ENCODE assay signal across 8 mouse cellular contexts in the genomic region with DNA sequence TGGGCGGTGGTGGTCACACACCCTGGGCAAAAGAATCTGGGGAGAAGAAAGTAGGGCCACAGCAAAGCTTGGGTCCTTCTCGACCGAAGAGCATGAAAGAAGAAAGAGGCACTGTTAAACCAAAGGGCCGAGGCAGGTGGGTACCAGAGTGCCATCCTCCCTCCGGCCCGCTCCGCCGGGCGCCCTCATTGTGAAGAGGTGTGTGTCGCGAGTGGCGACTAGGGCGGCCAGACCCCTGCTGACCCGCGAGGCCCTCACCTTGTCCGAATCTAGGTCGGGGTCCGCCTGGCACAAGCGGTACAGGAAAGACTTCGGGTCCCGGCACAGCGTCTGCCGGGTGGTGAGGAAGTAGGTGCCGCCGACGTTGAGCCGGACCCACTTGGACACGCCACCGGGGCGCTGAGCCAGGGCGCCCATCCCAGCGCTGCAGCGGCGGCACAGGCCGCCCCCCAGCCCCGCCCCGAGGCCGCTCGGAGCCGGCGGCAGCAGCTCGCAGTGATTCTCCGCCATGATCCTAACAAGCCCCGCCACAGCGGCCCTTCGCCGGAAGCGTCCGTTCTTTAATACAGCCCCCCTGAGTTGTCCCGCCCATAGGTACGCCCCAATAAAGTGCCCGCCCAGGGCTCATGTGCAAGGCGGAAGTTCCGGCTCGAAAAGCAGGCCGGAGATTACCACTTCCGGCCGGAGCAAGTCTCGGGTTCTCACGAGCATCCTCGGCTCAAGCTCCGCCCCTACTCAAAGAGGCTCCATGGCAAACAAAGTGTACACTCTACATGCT. TPM values are rescaled to one million over a fixed set of nuclear protein-coding genes. Genes with fewer than 3 reads are reported as not detected.
DNase-seq lines count a peak whose midpoint lies in the region; ATAC-seq and TF ChIP-seq lines count a peak whose summit lies in the region.

Gene Kctd5 (minus strand): TSS at position 567 of the 778 bp plus-strand sequence.

- peak; percentile 99 for DNase-seq in brain, embryonic 14.5 days (ENCODE audit: low read depth)
- DNase-seq in liver, adult 2 months (ENCODE audit: extremely low read depth, low read depth, low spot score) = peak; percentile 86
- peak; percentile 97 for DNase-seq in splenic B cell, adult 2 months (ENCODE audit: low read depth, low spot score)

- TF ChIP-seq CTCF in C2C12 (IDR thresholded peaks at IDR 0.05; ENCODE audit: control insufficient read depth, insufficient read depth, insufficient read length) = no peak
- TF ChIP-seq CTCF in brain, embryonic 14.5 days (IDR thresholded peaks at IDR 0.05; ENCODE audit: borderline replicate concordance, extremely low read depth, insufficient read depth, insufficient read length) = no peak
- TF ChIP-seq CTCF in liver, adult 2 months (IDR thresholded peaks at IDR 0.05; ENCODE audit: low read depth, low read length) = no peak

- peaks cover 52% of the 10 kb centered on the region for H3K79me2 ChIP-seq in C2C12 (ENCODE audit: control insufficient read depth, insufficient read depth)
- H3K79me2 ChIP-seq in liver, adult 2 months (ENCODE audit: control insufficient read depth, insufficient read depth, low read length) = peaks cover 4% of the 10 kb centered on the region; the same call in 1 of the 2 replicates
- H3K79me2 ChIP-seq in myocyte (ENCODE audit: control insufficient read depth, insufficient read depth) = peaks cover 50% of the 10 kb centered on the region

- H3K27me3 ChIP-seq in C2C12 (ENCODE audit: control insufficient read depth, insufficient read depth, insufficient read length) (no peaks in the 10 kb centered on the region), myocyte (ENCODE audit: control insufficient read depth, insufficient read depth, insufficient read length) (no peaks in the 10 kb centered on the region)
- H3K27me3 ChIP-seq in erythroblast, embryonic 14.5 days (ENCODE audit: control insufficient read depth) = no peaks in the 10 kb centered on the region
- no peaks in the 10 kb centered on the region for H3K27me3 ChIP-seq in heart, embryonic 11.5 days (ENCODE audit: control insufficient read depth, insufficient read depth, low read length)
- no peaks in the 10 kb centered on the region for H3K27me3 ChIP-seq in kidney, embryonic 16.5 days (ENCODE audit: insufficient read depth, low read length)
- H3K27me3 ChIP-seq in liver, adult 2 months (ENCODE audit: control insufficient read depth, insufficient read depth, low read length) = no peaks in the 10 kb centered on the region
- H3K27me3 ChIP-seq in splenic B cell, adult 2 months (ENCODE audit: control insufficient read depth, insufficient read depth, low read length, poor library complexity, severe bottlenecking) = no peaks in the 10 kb centered on the region

- H3K4me2 ChIP-seq in heart, embryonic 11.5 days = peak within 1 kb of the TSS; percentile 88
- peak within 1 kb of the TSS; percentile 73 for H3K4me2 ChIP-seq in kidney, embryonic 16.5 days (replicated peaks; ENCODE audit: low read depth, low read length)
- H3K4me2 ChIP-seq in myocyte (ENCODE audit: low read depth) = peak within 1 kb of the TSS; percentile 82

- peak; percentile 84 for TF ChIP-seq POLR2A in brain, embryonic 14.5 days (IDR thresholded peaks at IDR 0.05; ENCODE audit: borderline replicate concordance, extremely low read depth, insufficient read depth, insufficient read length, poor library complexity, severe bottlenecking)
- peak; percentile 82 for TF ChIP-seq POLR2A in liver, adult 2 months (IDR thresholded peaks at IDR 0.05; ENCODE audit: extremely low read depth, insufficient read depth, low read length)
- peak; percentile 78 for TF ChIP-seq POLR2A in myocyte (IDR thresholded peaks at IDR 0.05; ENCODE audit: insufficient read length, low read depth)

- under 1% methylated on average over 61 of the region's 62 CpGs for WGBS in heart, embryonic 11.5 days (ENCODE audit: insufficient replicate concordance)
- WGBS in kidney, embryonic 16.5 days = under 1% methylated on average over 62 of the region's 62 CpGs
- WGBS in liver, adult 2 months = under 1% methylated on average over 61 of the region's 62 CpGs

- peak; percentile 94 for ATAC-seq in heart, embryonic 11.5 days (replicated peaks; ENCODE audit: insufficient number of reproducible peaks, low FRiP score, low TSS enrichment)
- peak; percentile 99 for ATAC-seq in kidney, embryonic 16.5 days (ENCODE audit: low FRiP score, low TSS enrichment)

- no peaks in the 10 kb centered on the region for H3K9me3 ChIP-seq in erythroblast, embryonic 14.5 days (ENCODE audit: control insufficient read depth, low read length)
- H3K9me3 ChIP-seq in heart, embryonic 11.5 days (replicated peaks; ENCODE audit: control insufficient read depth, low read length) = no peaks in the 10 kb centered on the region
- no peaks in the 10 kb centered on the region for H3K9me3 ChIP-seq in kidney, embryonic 16.5 days (ENCODE audit: low read length)

- H3K4me1 ChIP-seq in erythroblast, embryonic 14.5 days (ENCODE audit: control insufficient read depth) = peaks cover 20% of the 10 kb centered on the region
- peaks cover 4% of the 10 kb centered on the region for H3K4me1 ChIP-seq in heart, embryonic 11.5 days (ENCODE audit: control insufficient read depth, insufficient read depth, low read length)
- peaks cover 14% of the 10 kb centered on the region for H3K4me1 ChIP-seq in kidney, embryonic 16.5 days (ENCODE audit: insufficient read depth, low read length)
- peaks cover 5% of the 10 kb centered on the region; the same call in 1 of the 2 replicates for H3K4me1 ChIP-seq in liver, adult 2 months (ENCODE audit: control insufficient read depth, insufficient read depth, low read length)

- peak within 1 kb of the TSS; percentile 90 for H3ac ChIP-seq in C2C12 (ENCODE audit: control insufficient read depth, insufficient read length, low read depth)
- H3ac ChIP-seq in myocyte (ENCODE audit: control insufficient read depth, insufficient read length) = peak within 1 kb of the TSS; percentile 89

- H3K79me3 ChIP-seq in C2C12 (ENCODE audit: low read depth) = peaks cover 41% of the 10 kb centered on the region

- peak within 1 kb of the TSS; percentile 82 for H3K27ac ChIP-seq in heart, embryonic 11.5 days (ENCODE audit: low read depth, low read length)
- peak within 1 kb of the TSS; percentile 73 for H3K27ac ChIP-seq in kidney, embryonic 16.5 days (ENCODE audit: low read length)
- peak within 1 kb of the TSS; percentile 53 for H3K27ac ChIP-seq in liver, adult 2 months (replicated peaks; ENCODE audit: insufficient read depth, low read depth, low read length)

- H3K36me3 ChIP-seq in C2C12 (ENCODE audit: control insufficient read depth, insufficient read depth) (peaks cover 13% of the 10 kb centered on the region), myocyte (ENCODE audit: control insufficient read depth, insufficient read depth) (peaks cover 14% of the 10 kb centered on the region)
- H3K36me3 ChIP-seq in erythroblast, embryonic 14.5 days (ENCODE audit: control insufficient read depth) = peaks cover 36% of the 10 kb centered on the region
- peaks cover 5% of the 10 kb centered on the region; the same call in 1 of the 2 replicates for H3K36me3 ChIP-seq in heart, embryonic 11.5 days (ENCODE audit: control insufficient read depth, insufficient read depth, low read length)
- peaks cover 14% of the 10 kb centered on the region; the same call in 1 of the 2 replicates for H3K36me3 ChIP-seq in kidney, embryonic 16.5 days (ENCODE audit: insufficient read depth, low read length)
- peaks cover 6% of the 10 kb centered on the region; the same call in 1 of the 2 replicates for H3K36me3 ChIP-seq in liver, adult 2 months (ENCODE audit: control insufficient read depth, insufficient read depth, low read length)
- peaks cover 3% of the 10 kb centered on the region; the same call in 1 of the 2 replicates for H3K36me3 ChIP-seq in splenic B cell, adult 2 months (ENCODE audit: control insufficient read depth, insufficient read depth, low read length, poor library complexity, severe bottlenecking)

- H3K9ac ChIP-seq in heart, embryonic 11.5 days (ENCODE audit: low read depth, low read length) = peak within 1 kb of the TSS; percentile 97
- peak within 1 kb of the TSS; percentile 94 for H3K9ac ChIP-seq in kidney, embryonic 16.5 days (replicated peaks; ENCODE audit: low read length)
- H3K9ac ChIP-seq in liver, adult 2 months (ENCODE audit: low read depth, low read length) = peak within 1 kb of the TSS; percentile 95

- peak within 1 kb of the TSS; percentile 86 for H3K4me3 ChIP-seq in C2C12 (ENCODE audit: insufficient read depth, poor library complexity, severe bottlenecking)
- H3K4me3 ChIP-seq in erythroblast, embryonic 14.5 days (replicated peaks) = peak within 1 kb of the TSS; percentile 89
- peak within 1 kb of the TSS; percentile 95 for H3K4me3 ChIP-seq in heart, embryonic 11.5 days (ENCODE audit: low read depth, low read length)
- peak within 1 kb of the TSS; percentile 95 for H3K4me3 ChIP-seq in kidney, embryonic 16.5 days (ENCODE audit: low read length)
- H3K4me3 ChIP-seq in liver, adult 2 months (ENCODE audit: insufficient read depth, low read depth, low read length) = peak within 1 kb of the TSS; percentile 81
- peak within 1 kb of the TSS; percentile 71 for H3K4me3 ChIP-seq in myocyte

TF ChIP-seq in C2C12, 6 proteins besides CTCF, POLR2A, EP300 and RAD21 (continues in another document):
- TF ChIP-seq CEBPB (IDR thresholded peaks at IDR 0.05; ENCODE audit: low read depth) (no peak), FOSL1 (IDR thresholded peaks at IDR 0.05; ENCODE audit: insufficient read depth, low read length, poor library complexity, severe bottlenecking) (no peak), MAX (IDR thresholded peaks at IDR 0.05) (peak; percentile 84), USF1 (IDR thresholded peaks at IDR 0.05; ENCODE audit: low read depth) (peak; percentile 24), MYOG (IDR thresholded peaks at IDR 0.05; ENCODE audit: control insufficient read depth, extremely low read depth, insufficient read length) (no peak)

TF ChIP-seq in myocyte, 11 proteins besides CTCF, POLR2A, EP300 and RAD21 (continues in another document):
- TF ChIP-seq MYOD1 (IDR thresholded peaks at IDR 0.05; ENCODE audit: control insufficient read depth in 1 of 3, insufficient read length in 2 of 3, low read depth in 2 of 3) = peak in 1 of 3 experiments; percentile 6
- TF ChIP-seq CEBPB (IDR thresholded peaks at IDR 0.05; ENCODE audit: insufficient read depth, poor library complexity, severe bottlenecking) = no peak
- no peak for TF ChIP-seq TCF12 (IDR thresholded peaks at IDR 0.05; ENCODE audit: insufficient read depth, poor library complexity, severe bottlenecking)
- peak; percentile 61 for TF ChIP-seq SRF (IDR thresholded peaks at IDR 0.05; ENCODE audit: control insufficient read depth, insufficient read length, low read depth)
- no peak for TF ChIP-seq MAX (IDR thresholded peaks at IDR 0.05; ENCODE audit: low read depth)

RNA-seq across cellular contexts. Expression of gene Kctd5, which starts in this region (rescaled TPM):
- polyA plus RNA-seq in C2C12 (2012; fragmentation: generic; extraction: Trizol) (41.5 TPM), myocyte (2012; fragmentation: generic; extraction: Trizol) (41.5 TPM)
- polyA plus RNA-seq in brain, embryonic 14.5 days (2012; rRNA removed) = 71.1 and 87.6 TPM in 2 replicates
- polyA plus RNA-seq in erythroblast, embryonic 14.5 days (2012) = 0.66 TPM in 2 replicates
- 39.9 and 42.7 TPM in 2 replicates for polyA plus RNA-seq in heart, embryonic 11.5 days (2014; fragmentation: Nextera tagmentation; extraction: Ambion mirVana)
- polyA plus RNA-seq in kidney, embryonic 16.5 days (2015; fragmentation: Nextera tagmentation; extraction: Ambion mirVana) = 63.3 and 68.0 TPM in 2 replicates
- total RNA-seq in liver, adult 2 months (2014; rRNA removed) = 4.5 and 4.6 TPM in 2 replicates
- polyA plus RNA-seq in liver, adult 2 months (2012; rRNA removed) = 4.6 and 6.0 TPM in 2 replicates

Comparison
In these comparisons a context has a peak if more than half of its experiments do, and no peak if none do; other contexts are left out.
1. Peak in every context shown above with its lines: DNase-seq, ATAC-seq, H3K4me3 ChIP-seq and H3K27ac ChIP-seq.